Mouse (Mus musculus): ENCODE measurements around the gene Gldc.

Gldc gene

GRCm38 (mm10) chr19:30105045-30105842 lies 70.0 kb downstream of the Gldc start:
- DNase-seq: no peak

GRCm38 (mm10) chr19:30102620-30103019 lies 72.6 kb downstream of the Gldc start:
- DNase-seq: no peak

- DNase-seq: no peak
These were observed 74.7 kb downstream of the Gldc start for GRCm38 (mm10) chr19:30100571-30100970.

DNA sequence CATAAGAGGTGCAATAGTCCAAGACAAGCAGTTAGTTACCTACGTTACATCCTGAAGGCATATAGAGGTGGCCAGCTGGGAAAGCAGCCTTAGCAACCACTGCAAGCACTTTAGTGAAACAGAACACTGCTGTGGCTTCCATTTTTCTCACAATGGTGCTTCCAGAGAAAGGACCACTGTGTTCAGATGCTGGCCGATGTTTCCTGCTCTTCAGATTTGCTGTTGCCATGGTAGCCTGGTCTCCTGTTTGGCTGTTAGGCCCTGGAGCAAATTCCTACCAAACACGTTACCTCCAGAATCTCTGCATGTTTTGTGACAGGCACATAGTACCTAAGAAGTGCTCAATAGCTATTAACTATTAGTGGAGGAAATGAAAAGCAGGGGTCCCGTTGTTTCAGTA lies 78.2 kb downstream of the Gldc start:
- no peak for DNase-seq

DNA sequence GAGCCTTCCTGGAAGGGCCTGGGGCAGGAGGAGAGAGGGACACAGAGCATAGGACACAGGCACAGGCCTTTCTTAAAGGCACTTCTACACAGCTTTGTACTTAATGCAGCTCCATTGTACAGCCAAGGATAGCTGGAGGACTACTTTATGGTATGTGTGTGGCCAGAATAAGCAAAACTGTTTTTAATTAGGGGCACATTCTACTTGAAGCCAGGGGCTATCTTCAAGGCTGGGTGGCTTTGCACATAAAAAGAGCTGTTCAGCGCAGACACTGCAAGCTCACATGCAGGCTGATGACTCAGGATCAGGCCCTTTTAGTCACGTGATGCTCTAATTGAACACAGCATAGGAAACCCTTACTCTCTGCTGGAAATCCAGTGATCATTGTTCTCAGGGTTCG lies 79.0 kb downstream of the Gldc start:
- no peak for DNase-seq

DNA sequence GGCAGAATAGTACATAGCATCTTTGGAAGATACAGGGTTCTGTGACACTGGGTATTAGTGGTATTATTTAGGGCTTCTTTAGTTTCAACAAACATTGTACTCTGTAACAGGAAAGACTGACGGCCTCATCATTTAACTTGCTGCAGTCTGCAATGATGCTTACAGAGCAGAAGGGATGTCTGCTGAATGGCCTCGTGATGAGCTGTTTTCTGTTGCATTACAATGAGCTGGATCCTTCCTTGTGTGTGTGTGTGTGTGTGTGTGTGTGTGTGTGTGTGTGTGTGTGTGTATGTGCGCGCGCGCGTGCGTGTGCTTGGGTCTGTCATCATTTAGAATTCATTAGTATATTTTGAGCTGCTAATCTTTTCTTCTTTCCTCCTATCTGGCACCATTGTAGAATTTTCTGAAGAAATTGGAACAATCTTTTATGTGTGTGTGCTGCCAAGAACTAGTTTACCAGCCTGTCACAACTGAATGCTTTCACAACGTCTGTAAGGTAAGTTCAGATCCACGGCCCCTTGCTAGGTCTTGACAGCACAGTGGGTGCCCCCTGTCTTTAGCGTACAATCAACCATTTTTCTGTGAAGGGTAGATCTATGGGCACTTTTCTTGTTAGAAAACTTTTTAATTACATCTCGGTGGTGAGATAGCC lies 83.5 kb downstream of the Gldc start:
- no peak for DNase-seq

GRCm38 (mm10) chr19:30090163-30090562 lies 85.1 kb downstream of the Gldc start:
- no peak for DNase-seq

DNA sequence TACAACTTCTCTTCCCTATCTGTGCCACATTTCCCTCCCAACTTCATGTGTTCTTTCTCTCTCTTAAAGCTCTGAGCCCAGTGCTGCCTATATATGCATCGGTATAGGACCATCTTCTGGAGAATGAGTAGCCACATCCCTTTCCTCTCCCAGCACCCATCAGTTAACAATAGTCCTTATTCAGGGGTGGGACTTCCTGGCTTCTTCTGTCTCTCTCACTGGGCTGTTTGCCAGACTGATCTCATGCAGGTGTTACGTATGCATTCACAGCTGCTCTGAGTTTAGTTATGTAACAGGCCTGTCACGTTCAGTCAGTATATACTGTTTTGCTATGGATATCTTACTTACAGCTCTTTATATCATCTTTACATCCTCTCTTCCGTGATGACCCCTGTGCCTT lies 109.4 kb downstream of the Gldc start:
- DNase-seq: peak; percentile 55

DNA sequence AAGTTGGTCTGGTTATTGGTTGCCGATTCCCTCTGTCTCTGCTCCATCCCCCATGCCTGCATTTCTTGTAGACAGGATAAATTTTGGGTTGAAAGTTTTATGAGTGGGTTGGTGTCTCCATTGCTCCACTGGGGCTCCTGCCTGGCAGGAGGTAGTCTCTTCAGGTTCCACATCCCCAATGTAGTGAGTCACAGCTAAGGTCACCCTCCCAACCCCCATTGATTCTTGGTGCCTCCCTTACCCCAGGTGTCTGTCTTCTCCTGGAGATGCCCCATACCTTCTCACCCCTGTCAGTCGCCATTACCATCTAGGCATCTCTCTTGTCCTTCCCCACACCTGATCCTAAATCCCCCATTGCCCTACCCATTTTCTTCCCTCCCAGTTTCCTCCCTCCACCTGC lies 121.0 kb downstream of the Gldc start:
- DNase-seq: no peak

- no peak for DNase-seq
These were observed 123.8 kb downstream of the Gldc start for GRCm38 (mm10) chr19:30051479-30051878.

- no peak for DNase-seq
These were observed 124.6 kb downstream of the Gldc start for GRCm38 (mm10) chr19:30050584-30050983.
